Mouse (Mus musculus) kidney, postnatal 0 days (tissue): Measurements from ENCODE around the gene BC030870. TPM values are rescaled to one million over a fixed set of nuclear protein-coding genes. Genes with fewer than 3 reads are reported as not detected.

Experiments used
- ATAC-seq: fragments of 200-750 bp; cut with Nextera tagmentation; replicated peaks from 2 replicates; pipeline ENCODE4 v1.8.0; 2017; ENCODE audit warnings: low read depth, moderate number of reproducible peaks, moderate TSS enrichment, moderate library complexity; ENCODE audit not compliant: low FRiP score
- DNase-seq: peaks from one replicate; pipeline ENCODE4 v3.0.0-alpha.2; 2016; ENCODE audit warnings: low spot score
- H3K27ac ChIP-seq: fragments of 300-500 bp; sonication (generic); 2 replicates; pipeline ENCODE4 v1.5.1; 2014; ENCODE audit warnings: mild to moderate bottlenecking
- H3K27me3 ChIP-seq: fragments of 300-500 bp; sonication (generic); 2 replicates; pipeline ENCODE4 v1.6.1; 2014; ENCODE audit warnings: low read length, mixed read lengths; ENCODE audit not compliant: insufficient read depth
- H3K36me3 ChIP-seq: fragments of 300-500 bp; sonication (generic); 2 replicates; pipeline ENCODE4 v1.6.1; 2014; ENCODE audit warnings: low read length, mixed read lengths; ENCODE audit not compliant: insufficient read depth
- H3K4me1 ChIP-seq: fragments of 300-500 bp; sonication (generic); replicated peaks from 2 replicates; pipeline ENCODE4 v1.6.1; 2014; ENCODE audit warnings: antibody characterized with exemption, low read length, mixed read lengths; ENCODE audit not compliant: insufficient read depth
- H3K4me2 ChIP-seq: fragments of 300-500 bp; sonication (generic); 2 replicates; pipeline ENCODE4 v1.6.1; 2014; ENCODE audit warnings: mild to moderate bottlenecking, low read length, moderate library complexity, mixed read lengths
- H3K4me3 ChIP-seq: fragments of 300-500 bp; sonication (generic); replicated peaks from 2 replicates; pipeline ENCODE4 v1.5.1; 2014; ENCODE audit warnings: low read depth, low read length
- H3K9ac ChIP-seq: fragments of 300-500 bp; sonication (generic); 2 replicates; pipeline ENCODE4 v1.6.1; 2014; ENCODE audit warnings: low read depth, low read length
- H3K9me3 ChIP-seq: fragments of 300-500 bp; sonication (generic); replicated peaks from 2 replicates; pipeline ENCODE4 v1.6.1; 2016; ENCODE audit warnings: low read length, inconsistent platforms, mixed read lengths
- CTCF ChIP-seq: IDR thresholded peaks from 2 replicates; pipeline ENCODE4 v1.5.1; 2016; ENCODE audit warnings: antibody characterized with exemption, low read depth, mild to moderate bottlenecking, moderate library complexity
- WGBS: fragments of 180-500 bp; shearing (Covaris S2); extraction: QIAGEN DNeasy Blood & Tissue Kit; methylation state at CpG from one replicate; pipeline ENCODE4 v1.1.7; 2014; 5-methylcytosine and 5-hydroxymethylcytosine counted together
- polyA plus RNA-seq: library from polyadenylated mRNA; unstranded; fragments of >200 nt; fragmentation: Nextera tagmentation; extraction: Ambion mirVana; gene quantifications from 2 replicates; pipeline ENCODE4 v1.2.1, GENCODE M21; 2015

Gene BC030870
- polyA plus RNA-seq, 1 experiment from 2014 or later = 0.29 TPM

DNA sequence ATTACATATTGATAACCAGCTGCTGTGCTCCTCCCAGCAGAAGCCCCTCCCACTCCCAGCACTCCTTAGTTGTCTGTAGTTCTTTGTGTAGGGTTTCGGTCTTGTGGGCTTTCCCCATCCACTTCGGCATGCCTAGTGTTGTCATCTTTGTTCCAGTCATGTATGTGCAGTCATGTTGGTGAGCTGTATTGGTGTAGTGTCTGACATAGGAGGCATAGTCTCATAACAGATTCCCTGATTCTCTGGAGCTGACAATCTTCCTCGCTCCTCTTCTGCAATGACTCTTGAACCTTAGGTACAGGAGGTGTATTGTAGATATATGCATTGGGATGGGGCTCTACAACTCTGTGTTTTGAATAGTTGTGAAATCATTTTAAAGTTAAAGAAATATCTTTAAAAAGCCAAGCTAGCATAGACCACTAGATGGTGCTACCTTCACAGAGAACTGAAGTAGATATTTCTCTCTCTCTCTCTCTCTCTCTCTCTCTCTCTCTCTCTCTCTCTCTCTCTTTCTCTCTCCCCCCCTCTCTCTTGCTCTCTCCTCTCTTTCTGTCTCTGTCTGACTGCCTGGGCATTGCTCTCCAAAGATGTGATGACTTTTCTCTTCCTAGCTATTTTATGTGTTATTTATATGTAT, 9.6 kb upstream of the BC030870 start:
- Histone ChIP-seq H3K4me2 (no peak overlapping the region), H3K4me1 (no peaks in the 10 kb centered on the region), H3K36me3 (no peaks in the 10 kb centered on the region), H3K27ac (no peak overlapping the region), H3K4me3 (no peak overlapping the region), H3K9ac (no peak overlapping the region), H3K27me3 (no peaks in the 10 kb centered on the region), H3K9me3 (no peaks in the 10 kb centered on the region)
- 79% methylated on average over 3 of the region's 3 CpGs for WGBS
- TF ChIP-seq CTCF = peak; percentile 68
- ATAC-seq (no peak), DNase-seq (peak; percentile 19)

DNA sequence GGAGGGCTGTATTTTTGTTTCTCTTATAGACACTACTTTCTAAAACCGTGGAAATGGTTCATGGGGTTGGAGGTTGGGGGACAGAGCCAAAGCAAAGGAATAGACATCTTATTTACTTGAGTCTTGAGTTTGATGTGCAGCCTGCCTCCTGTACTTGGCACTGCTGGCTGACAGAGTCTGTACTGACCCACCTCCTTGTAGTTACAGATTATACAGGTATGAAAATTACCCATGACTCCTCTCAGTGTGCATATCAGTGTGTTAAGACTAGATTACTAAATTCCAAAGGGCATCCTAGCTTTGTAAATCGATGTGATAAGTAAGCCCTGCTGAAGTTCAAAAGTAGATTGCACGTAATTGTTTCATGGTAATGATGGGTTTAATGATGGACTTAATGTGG, 2.9 kb downstream of the BC030870 start:
- H3K4me1 ChIP-seq = no peaks in the 10 kb centered on the region
- H3K4me3 ChIP-seq = no peak overlapping the region
- ATAC-seq = no peak
- WGBS = 70% methylated on average over 3 of the region's 3 CpGs
- H3K9me3 ChIP-seq = no peaks in the 10 kb centered on the region
- no peaks in the 10 kb centered on the region for H3K27me3 ChIP-seq
- H3K4me2 ChIP-seq = no peak overlapping the region
- no peak for DNase-seq
- H3K27ac ChIP-seq = no peak overlapping the region
- TF ChIP-seq CTCF = no peak
- H3K36me3 ChIP-seq = no peaks in the 10 kb centered on the region
- no peak overlapping the region for H3K9ac ChIP-seq

DNA sequence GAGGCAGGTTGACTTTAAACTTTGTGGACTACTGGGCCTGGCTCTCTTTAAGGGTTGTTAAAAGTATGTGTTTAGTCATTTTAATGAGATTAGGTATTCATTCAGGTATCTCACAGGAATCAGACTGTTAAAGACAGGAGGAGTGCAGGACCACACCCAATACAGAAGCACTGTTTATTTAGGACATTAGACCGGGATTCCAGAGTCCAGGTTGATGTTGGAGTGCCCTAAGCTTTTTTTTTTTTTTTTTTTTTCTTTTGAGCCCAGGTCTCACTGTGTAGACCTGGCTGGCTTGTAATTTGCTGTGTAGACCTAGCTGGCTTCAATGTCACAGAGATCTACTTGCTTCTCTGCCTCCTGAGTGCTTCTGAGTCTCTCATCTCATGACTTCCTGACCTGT, 3.3 kb downstream of the BC030870 start:
- H3K27me3 ChIP-seq = no peaks in the 10 kb centered on the region
- H3K9ac ChIP-seq = no peak overlapping the region
- ATAC-seq = no peak
- H3K4me2 ChIP-seq = no peak overlapping the region
- 64% methylated on average over 1 of the region's 1 CpGs for WGBS
- H3K9me3 ChIP-seq = no peaks in the 10 kb centered on the region
- no peak overlapping the region for H3K27ac ChIP-seq
- H3K4me1 ChIP-seq = no peaks in the 10 kb centered on the region
- H3K4me3 ChIP-seq = no peak overlapping the region
- no peak for DNase-seq
- TF ChIP-seq CTCF = no peak
- no peaks in the 10 kb centered on the region for H3K36me3 ChIP-seq

DNA sequence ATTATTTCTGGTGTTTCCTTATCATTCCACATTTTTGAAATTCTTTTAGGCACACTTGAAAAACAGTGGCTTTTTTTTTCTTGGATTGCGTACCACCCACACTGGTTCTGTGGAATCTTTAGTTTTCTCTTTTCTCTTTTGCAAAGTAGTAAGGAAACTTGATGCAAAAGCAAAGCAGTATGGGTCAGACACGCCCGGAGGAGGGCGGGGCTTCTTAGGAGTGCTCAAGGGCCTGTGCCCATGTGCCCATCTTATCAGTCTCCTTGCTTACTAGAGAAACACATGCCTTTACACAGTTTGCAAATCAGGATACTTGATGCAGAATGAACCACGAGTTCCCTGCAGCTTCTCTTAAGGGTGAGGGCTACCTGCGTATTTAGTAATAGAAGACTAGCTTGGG, 17.3 kb downstream of the BC030870 start:
- no peak for TF ChIP-seq CTCF
- Histone ChIP-seq H3K9ac (no peak overlapping the region), H3K9me3 (no peaks in the 10 kb centered on the region), H3K4me1 (no peaks in the 10 kb centered on the region), H3K4me2 (no peak overlapping the region), H3K27ac (no peak overlapping the region), H3K4me3 (no peak overlapping the region), H3K27me3 (no peaks in the 10 kb centered on the region), H3K36me3 (no peaks in the 10 kb centered on the region)
- DNase-seq (no peak), ATAC-seq (no peak)
- 79% methylated on average over 6 of the region's 6 CpGs for WGBS

DNA sequence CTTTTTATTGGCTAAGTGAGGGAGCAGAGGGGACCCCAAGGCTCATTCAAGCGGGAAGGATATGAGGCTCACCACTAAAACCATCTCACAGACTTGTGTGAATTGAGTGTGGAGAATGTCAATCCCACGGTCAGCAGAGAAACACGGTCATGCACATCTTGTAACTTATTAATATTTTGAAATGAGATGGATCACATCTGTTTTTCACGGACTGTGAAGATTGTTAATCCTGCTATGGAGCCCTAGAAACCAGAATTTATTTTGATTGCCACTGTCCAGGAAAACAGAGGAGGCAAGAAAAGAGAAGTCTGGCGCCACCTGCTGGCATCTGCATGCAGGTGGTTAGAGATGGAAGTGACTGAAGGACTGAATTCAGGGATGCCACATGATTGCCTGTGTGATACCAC, 19.1 kb downstream of the BC030870 start:
- 15% methylated on average over 5 of the region's 5 CpGs for WGBS
- H3K4me2 ChIP-seq = no peak overlapping the region
- TF ChIP-seq CTCF = peak; percentile 95
- DNase-seq (peak; percentile 88), ATAC-seq (peak; percentile 86)
- H3K9me3 ChIP-seq = no peaks in the 10 kb centered on the region
- no peak overlapping the region for H3K9ac ChIP-seq
- no peak overlapping the region for H3K4me3 ChIP-seq
- no peaks in the 10 kb centered on the region for H3K27me3 ChIP-seq
- H3K36me3 ChIP-seq = no peaks in the 10 kb centered on the region
- no peaks in the 10 kb centered on the region for H3K4me1 ChIP-seq
- no peak overlapping the region for H3K27ac ChIP-seq

DNA sequence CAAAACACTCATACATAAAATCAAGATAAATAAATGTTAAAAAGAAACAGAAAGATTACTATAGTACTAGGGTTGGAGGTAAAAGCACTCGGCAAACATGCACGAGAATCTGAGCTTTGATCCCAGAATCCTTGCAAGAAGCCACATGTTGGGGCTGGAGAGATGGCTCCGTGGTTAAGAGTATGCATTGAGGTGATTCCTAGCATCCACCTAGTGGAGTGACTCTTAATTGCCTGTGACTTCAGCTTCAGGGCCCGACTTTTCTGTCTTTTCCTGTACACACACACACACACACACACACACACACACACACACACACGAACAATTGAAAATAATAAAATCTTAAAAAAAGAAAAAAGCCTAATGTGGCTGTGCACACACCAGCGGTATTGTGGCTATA, 20.4 kb downstream of the BC030870 start:
- Histone ChIP-seq H3K4me3 (no peak overlapping the region), H3K27me3 (no peaks in the 10 kb centered on the region), H3K27ac (no peak overlapping the region), H3K36me3 (no peaks in the 10 kb centered on the region), H3K9ac (no peak overlapping the region), H3K4me2 (no peak overlapping the region), H3K4me1 (no peaks in the 10 kb centered on the region), H3K9me3 (no peaks in the 10 kb centered on the region)
- ATAC-seq = no peak
- DNase-seq = no peak
- TF ChIP-seq CTCF = peak; percentile 20; the same call in 1 of the 2 replicates
- WGBS = 78% methylated on average over 6 of the region's 6 CpGs
